Mouse (Mus musculus) embryo, embryonic 11 days (tissue): ENCODE measurements at regions not wholly inside any gene's neighbourhood (a gene's known extent, or its start where the extent isn't known, plus 50 kb on each side); places are given as distances from the start of the nearest gene placed in this dataset.

Source experiments
- DNase-seq: peaks from one replicate; pipeline ENCODE4 v3.0.0-alpha.2; 2015

DNA sequence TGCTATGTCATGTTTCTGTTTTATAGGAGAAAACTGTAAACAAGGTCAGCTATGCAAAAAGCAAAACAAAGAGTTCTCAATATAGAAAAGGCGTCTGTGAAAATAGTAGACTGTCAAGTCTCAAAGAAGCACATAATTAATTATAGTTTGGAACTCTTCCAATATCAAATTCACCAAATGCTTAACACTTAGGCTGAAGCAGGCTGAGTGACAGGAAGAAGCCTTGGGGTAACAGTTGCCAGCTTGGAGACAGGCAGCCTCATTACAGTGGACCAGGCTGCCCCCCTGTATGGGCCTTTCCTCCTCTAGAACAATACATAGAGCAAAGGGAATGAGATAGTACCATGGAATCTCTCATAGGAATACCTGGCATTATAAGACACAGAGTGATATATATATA is 364.8 kb upstream of the Tenm2 start:
- DNase-seq, result no peak

DNA sequence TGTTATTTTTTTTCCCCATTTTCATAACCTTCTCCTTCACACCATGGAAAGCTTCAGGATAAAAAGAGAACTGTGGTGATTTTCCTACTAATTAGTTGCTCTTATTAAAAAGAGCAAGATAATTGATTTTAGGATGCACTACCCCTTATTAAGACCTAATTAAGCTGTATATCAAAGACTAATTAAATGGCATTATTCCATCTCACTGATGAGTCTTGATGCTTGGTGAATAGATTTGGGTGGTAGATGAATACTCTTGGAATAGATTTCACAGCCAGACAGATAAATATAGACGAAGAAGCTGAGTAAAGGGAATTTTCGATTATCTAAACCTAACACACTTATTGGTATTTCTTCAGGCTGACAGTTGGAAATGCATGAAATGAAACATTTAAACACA is 346.5 kb upstream of the Tenm2 start:
- DNase-seq, result no peak

DNA sequence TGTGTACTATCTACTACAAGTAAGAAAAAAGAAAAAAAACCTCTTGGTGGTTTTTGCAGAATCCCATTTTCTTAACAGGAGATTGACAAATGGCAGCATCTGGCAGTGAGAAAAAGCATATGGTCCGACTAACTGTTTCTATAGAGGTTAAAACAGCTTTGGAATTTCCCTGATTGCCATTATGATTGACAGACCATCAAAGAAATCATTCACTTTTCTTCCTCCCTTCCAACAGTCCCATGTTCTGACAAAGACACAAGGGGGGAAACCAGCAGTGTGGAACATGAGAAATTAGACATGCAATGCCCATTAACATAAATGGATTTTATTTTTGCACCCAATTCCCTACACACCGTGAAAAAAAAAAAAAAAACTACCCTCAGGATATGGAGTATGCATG is 297.9 kb upstream of the Tenm2 start:
- DNase-seq, result no peak

- peak; percentile 14 for DNase-seq
Measured at GRCm38 (mm10) chr11:37532476-37532875, 296.7 kb upstream of the Tenm2 start.

DNA sequence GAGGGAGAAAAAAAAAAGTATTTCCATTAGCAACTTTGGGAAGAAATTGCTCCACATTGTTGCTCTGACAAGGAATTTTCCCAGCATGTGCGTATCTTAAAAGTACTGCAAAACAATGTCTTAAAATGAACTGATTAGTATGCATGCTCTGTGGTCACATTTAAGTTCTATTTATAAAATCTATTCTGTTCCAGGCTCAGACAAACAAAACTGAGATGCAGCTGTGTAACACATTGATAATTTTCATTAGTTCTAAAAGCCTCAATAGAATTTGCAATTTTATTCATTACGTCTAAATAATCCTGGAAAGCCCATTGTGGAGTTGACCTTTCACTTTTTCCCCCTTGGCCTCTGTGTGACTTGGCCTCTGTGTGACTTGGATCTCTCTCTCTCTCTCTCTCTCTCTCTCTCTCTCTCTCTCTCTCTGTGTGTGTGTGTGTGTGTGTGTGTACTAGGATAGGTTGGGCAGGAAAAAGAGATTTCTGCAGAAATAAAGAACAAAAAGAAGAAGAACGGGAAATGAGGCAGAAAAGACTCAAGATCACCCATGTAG is 262.8 kb upstream of the Tenm2 start:
- peak; percentile 22 for DNase-seq

DNA sequence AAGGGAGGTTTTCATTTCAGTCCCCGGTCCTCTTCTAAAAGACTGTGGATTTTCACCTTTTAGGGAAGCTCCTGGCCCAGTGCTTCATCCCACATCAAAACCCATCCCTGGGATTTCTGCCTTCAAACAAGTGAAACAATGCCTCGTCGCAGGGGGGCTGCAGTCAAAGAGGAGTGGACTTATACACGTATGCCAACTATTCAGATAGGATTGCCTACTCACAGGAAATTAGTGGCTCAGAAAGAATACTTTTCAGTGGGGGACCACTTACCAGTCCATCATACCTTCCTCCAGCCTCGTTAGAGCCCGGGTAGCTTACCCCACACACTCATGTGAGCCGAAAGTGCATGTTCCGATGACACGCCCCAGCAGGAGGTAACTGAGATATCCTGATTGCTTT is 262.1 kb upstream of the Tenm2 start:
- DNase-seq, result peak; percentile 16

DNA sequence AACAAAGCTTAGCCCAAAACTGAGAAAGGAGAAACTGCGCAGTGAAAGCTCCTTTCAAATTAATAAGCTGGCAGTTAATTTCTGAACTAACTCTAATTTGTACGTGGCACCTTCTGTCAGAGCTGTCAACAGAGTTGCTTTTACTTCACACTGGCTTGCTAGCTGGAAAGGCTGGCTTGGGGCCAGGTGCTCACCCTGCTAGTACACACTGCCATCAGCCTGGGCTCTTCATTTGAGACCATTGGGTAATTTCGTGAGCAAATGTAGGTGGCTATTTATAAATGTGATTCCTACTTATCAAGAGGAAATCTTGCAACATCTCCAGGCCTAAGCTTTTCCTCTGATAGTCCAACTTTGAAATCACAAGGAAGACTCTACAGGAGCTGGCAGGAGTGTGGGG is 244.5 kb upstream of the Tenm2 start:
- no peak for DNase-seq

- DNase-seq, result no peak
Measured at GRCm38 (mm10) chr11:37478970-37479482, 243.3 kb upstream of the Tenm2 start.

GRCm38 (mm10) chr11:37474068-37474467 is 238.3 kb upstream of the Tenm2 start:
- DNase-seq, result no peak

GRCm38 (mm10) chr11:37463658-37464420 is 228.1 kb upstream of the Tenm2 start:
- DNase-seq, result no peak

- DNase-seq, result no peak
Measured at GRCm38 (mm10) chr11:37462375-37462774, 226.6 kb upstream of the Tenm2 start.

DNA sequence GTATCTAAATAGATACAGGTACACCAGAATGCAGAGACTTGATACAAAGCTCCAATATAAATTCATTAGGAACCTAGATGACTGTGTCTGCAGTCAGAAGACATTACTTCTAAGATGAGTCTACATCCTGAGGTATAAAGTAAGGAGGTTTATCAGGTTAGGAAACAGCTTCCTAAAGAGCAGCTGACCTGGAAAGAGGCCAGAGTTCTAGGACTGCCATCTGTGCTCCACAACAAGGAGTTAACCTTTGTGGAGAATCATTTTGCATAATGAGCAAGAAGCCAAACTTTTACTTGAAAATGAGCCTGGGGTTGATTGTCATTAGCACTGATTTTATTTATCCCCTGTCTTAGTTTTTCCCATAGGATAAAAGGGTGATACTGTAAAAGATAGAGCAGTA is 211.6 kb upstream of the Tenm2 start:
- no peak for DNase-seq

- no peak for DNase-seq
Measured at GRCm38 (mm10) chr11:37446626-37447025, 210.9 kb upstream of the Tenm2 start.

DNA sequence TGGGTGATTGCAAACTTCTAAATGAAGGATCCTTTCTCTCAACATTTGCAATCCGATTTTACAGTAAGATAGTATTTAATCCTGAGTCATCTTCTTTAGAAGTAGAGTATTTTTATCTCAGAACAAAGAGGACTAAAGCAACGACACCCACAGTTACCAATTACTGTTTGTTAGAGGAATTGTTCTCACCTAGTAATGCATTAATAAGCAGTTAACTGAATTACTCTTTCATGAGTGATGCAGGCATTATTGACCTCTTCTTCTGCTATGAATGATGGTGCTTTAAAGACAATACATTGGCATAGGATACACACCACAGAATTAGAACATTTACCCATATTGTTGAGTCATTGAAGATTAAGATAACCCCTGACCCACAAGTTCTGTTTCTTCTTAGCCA is 207.0 kb upstream of the Tenm2 start:
- DNase-seq, result no peak

- no peak for DNase-seq
Measured at GRCm38 (mm10) chr11:37434600-37434999, 198.8 kb upstream of the Tenm2 start.

GRCm38 (mm10) chr11:37424312-37425169 is 188.8 kb upstream of the Tenm2 start:
- DNase-seq, result peak; percentile 7

GRCm38 (mm10) chr11:37412868-37413267 is 177.1 kb upstream of the Tenm2 start:
- no peak for DNase-seq

GRCm38 (mm10) chr11:37367971-37368370 is 132.2 kb upstream of the Tenm2 start:
- DNase-seq, result no peak

- DNase-seq, result no peak
Measured at GRCm38 (mm10) chr11:37364430-37364829, 128.7 kb upstream of the Tenm2 start.

DNA sequence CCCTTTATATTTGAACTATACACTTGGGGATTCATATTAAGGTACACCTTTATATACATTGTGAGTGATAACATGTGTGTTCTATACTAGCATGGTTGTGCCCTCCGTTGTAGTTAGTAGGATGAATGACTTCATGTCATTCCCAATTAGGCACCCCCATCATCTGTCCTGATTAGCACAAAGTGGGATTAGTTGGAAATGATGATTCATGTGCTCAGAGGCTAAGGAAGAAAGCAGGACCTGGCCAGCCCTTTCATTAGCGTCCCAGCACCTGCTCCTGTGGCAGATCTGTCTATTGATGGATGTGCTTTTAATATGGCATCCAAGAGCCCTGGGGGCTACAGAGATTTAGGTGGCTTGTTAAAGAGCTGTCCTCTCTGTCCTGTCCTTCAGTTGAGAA is 119.3 kb upstream of the Tenm2 start:
- no peak for DNase-seq

- DNase-seq, result no peak
Measured at GRCm38 (mm10) chr11:37309691-37310090, 73.9 kb upstream of the Tenm2 start.

DNA sequence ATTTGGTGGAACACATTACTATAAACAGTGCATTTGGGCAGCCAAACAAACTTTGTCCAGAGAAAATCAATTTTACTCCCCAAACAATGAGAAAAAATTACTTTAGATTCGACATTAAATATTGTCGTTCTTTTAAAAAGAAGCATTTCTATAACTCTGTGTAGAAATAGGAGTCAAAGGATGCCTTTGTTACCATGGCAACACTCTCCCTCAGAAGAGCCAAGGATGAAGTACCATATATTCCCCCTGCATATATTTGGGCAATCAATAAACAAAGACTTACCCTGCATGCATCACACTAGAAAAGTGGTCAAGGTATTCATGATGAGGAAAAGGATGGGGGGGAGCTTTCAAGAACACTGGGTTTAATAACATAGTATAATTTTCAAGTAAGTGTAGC is 70.9 kb upstream of the Tenm2 start:
- no peak for DNase-seq
